Mouse (Mus musculus) stomach, embryonic 16.5 days (tissue): ENCODE data around the gene Acot8. TPM values are rescaled to one million over a fixed set of nuclear protein-coding genes. Genes with fewer than 3 reads are reported as not detected.

Source experiments
- ATAC-seq: fragments of 200-750 bp; cut with Nextera tagmentation; 2 replicates; pipeline ENCODE4 v1.8.0; 2017; ENCODE audit warnings: moderate number of reproducible peaks, moderate TSS enrichment; ENCODE audit not compliant: insufficient read depth, low FRiP score
- H3K27ac ChIP-seq: fragments of 300-500 bp; sonication (generic); 2 replicates; pipeline ENCODE4 v1.5.1; 2014; ENCODE audit warnings: low read length
- H3K27me3 ChIP-seq: fragments of 300-500 bp; sonication (generic); 2 replicates; pipeline ENCODE4 v1.6.1; 2014; ENCODE audit warnings: low read length, control low read depth, mixed read lengths; ENCODE audit not compliant: control insufficient read depth, insufficient read depth
- H3K36me3 ChIP-seq: fragments of 300-500 bp; sonication (generic); 2 replicates; pipeline ENCODE4 v1.6.1; 2014; ENCODE audit warnings: low read length; ENCODE audit not compliant: control insufficient read depth, insufficient read depth
- H3K4me1 ChIP-seq: fragments of 300-500 bp; sonication (generic); 2 replicates; pipeline ENCODE4 v1.6.1; 2014; ENCODE audit warnings: low read length, control low read depth, mixed read lengths; ENCODE audit not compliant: control insufficient read depth, insufficient read depth
- H3K4me2 ChIP-seq: fragments of 300-500 bp; sonication (generic); 2 replicates; pipeline ENCODE4 v1.6.1; 2014; ENCODE audit warnings: low read depth, low read length, mixed read lengths
- H3K4me3 ChIP-seq: fragments of 300-500 bp; sonication (generic); replicated peaks from 2 replicates; pipeline ENCODE4 v1.5.1; 2014; ENCODE audit warnings: mild to moderate bottlenecking, low read length
- H3K9ac ChIP-seq: fragments of 300-500 bp; sonication (generic); 2 replicates; pipeline ENCODE4 v1.6.1; 2014; ENCODE audit warnings: low read length
- H3K9me3 ChIP-seq: fragments of 300-500 bp; sonication (generic); replicated peaks from 2 replicates; pipeline ENCODE4 v1.6.1; 2016; ENCODE audit warnings: low read length, control low read depth; ENCODE audit not compliant: control insufficient read depth
- WGBS: fragments of 180-500 bp; shearing (Covaris S2); extraction: QIAGEN DNeasy Blood & Tissue Kit; methylation state at CpG from one replicate; pipeline ENCODE4 v1.1.7; 2014; 5-methylcytosine and 5-hydroxymethylcytosine counted together
- polyA plus RNA-seq: library from polyadenylated mRNA; unstranded; fragments of >200 nt; fragmentation: Nextera tagmentation; extraction: Ambion mirVana; gene quantifications from 2 replicates; pipeline ENCODE4 v1.2.1, GENCODE M21; 2015

Gene Acot8
- polyA plus RNA-seq, 1 experiment from 2014 or later: 23.8 TPM

GRCm38 (mm10) chr2:164817703-164818102 is 13.0 kb upstream of the Acot8 start:
- no peaks in the 10 kb centered on the region for H3K27me3 ChIP-seq
- H3K4me2 ChIP-seq: no peak overlapping the region
- H3K9me3 ChIP-seq: no peaks in the 10 kb centered on the region
- H3K4me3 ChIP-seq: no peak overlapping the region
- H3K4me1 ChIP-seq: 0 out of 2 replicates have a peak, but pooled peaks cover 11% of the 10 kb centered on the region
- 43% methylated on average over 5 of the region's 5 CpGs for WGBS
- no peak for ATAC-seq
- H3K36me3 ChIP-seq: no peaks in the 10 kb centered on the region
- no peak overlapping the region for H3K9ac ChIP-seq
- H3K27ac ChIP-seq: peak overlapping the region; percentile 7; the same call in 1 of the 2 replicates

- no peak for ATAC-seq
- peak overlapping the region; percentile 7; the same call in 1 of the 2 replicates for H3K27ac ChIP-seq
- H3K27me3 ChIP-seq: no peaks in the 10 kb centered on the region
- no peak overlapping the region for H3K9ac ChIP-seq
- 0 out of 2 replicates have a peak, but pooled peaks cover 9% of the 10 kb centered on the region for H3K4me1 ChIP-seq
- no peak overlapping the region for H3K4me3 ChIP-seq
- no peaks in the 10 kb centered on the region for H3K9me3 ChIP-seq
- no peaks in the 10 kb centered on the region for H3K36me3 ChIP-seq
- no peak overlapping the region for H3K4me2 ChIP-seq
- 73% methylated on average over 6 of the region's 6 CpGs for WGBS
These were observed 12.5 kb upstream of the Acot8 start for GRCm38 (mm10) chr2:164817206-164817605.

DNA sequence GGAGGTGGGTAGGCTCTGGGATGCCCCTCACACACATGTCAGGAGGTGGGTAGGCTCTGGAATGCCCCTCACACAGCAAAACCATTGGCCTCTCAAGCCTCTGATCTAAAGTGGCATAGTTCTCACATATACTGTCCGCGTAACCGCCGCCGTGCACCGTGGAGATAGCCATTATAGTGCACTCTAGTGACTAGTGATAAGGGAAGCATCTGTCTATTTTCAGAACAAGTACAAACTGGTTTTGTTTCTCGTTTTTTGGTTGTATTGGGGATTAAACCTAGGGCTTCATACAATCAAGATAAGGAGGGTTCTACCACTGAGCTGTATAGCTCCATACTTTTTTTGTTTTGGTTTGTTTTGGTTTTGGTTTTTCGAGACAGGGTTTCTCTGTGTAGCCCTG is 11.1 kb upstream of the Acot8 start:
- no peak for ATAC-seq
- H3K4me3 ChIP-seq: no peak overlapping the region
- no peaks in the 10 kb centered on the region for H3K9me3 ChIP-seq
- no peaks in the 10 kb centered on the region for H3K36me3 ChIP-seq
- H3K27ac ChIP-seq: no peak overlapping the region
- H3K4me2 ChIP-seq: no peak overlapping the region
- WGBS: 91% methylated on average over 8 of the region's 8 CpGs
- H3K9ac ChIP-seq: no peak overlapping the region
- 0 out of 2 replicates have a peak, but pooled peaks cover 7% of the 10 kb centered on the region for H3K4me1 ChIP-seq
- no peaks in the 10 kb centered on the region for H3K27me3 ChIP-seq

GRCm38 (mm10) chr2:164815348-164815747 is 10.7 kb upstream of the Acot8 start:
- no peak for ATAC-seq
- Histone ChIP-seq H3K4me1 (0 out of 2 replicates have a peak, but pooled peaks cover 7% of the 10 kb centered on the region), H3K27ac (no peak overlapping the region), H3K4me2 (no peak overlapping the region), H3K36me3 (no peaks in the 10 kb centered on the region), H3K9ac (no peak overlapping the region), H3K9me3 (no peaks in the 10 kb centered on the region), H3K27me3 (no peaks in the 10 kb centered on the region), H3K4me3 (no peak overlapping the region)
- 80% methylated on average over 5 of the region's 5 CpGs for WGBS

DNA sequence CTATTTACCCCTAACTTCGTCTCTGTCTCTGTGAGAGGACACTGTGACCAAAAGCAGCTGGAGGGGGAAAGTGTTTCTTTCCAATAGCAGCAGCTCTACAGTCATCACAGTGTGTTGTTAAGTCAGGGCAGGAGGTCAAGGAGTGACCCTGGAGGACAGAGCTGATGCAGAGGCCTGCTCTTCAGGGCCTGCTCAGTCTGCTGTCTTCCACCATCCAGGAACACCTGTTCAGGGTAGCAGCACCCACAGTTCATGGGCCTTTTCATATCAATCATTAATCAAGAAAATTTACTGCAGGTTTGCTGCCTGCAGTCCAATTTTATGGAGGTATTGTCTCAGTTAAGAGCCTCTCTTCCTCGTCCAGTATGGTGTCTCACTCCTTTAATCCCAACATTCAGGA is 8.9 kb upstream of the Acot8 start:
- no peak overlapping the region for H3K27ac ChIP-seq
- ATAC-seq: no peak

DNA sequence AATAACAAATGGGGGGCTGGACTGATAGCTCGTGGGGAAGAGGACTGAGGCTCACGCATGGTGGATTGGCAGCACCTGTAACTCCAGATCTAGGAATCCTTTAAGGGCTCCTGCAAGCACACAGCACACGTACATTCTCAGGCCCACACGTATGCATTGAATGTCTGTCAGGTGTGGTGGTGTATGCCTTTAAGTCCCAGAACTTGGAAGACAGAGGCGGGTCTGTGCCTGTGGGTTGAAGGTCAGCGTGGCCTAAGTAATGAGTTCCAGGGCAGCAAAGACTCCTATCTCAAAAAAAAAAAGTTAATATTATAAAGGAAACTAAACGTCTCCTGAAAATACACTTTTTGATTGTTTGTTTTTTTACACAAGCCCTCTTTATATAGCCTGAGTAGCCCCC is 1.9 kb upstream of the Acot8 start:
- Histone ChIP-seq H3K4me2 (peak overlapping the region; percentile 74; the same call in 1 of the 2 replicates), H3K4me1 (peaks cover 16% of the 10 kb centered on the region), H3K27me3 (no peaks in the 10 kb centered on the region), H3K27ac (peak overlapping the region; percentile 4; the same call in 1 of the 2 replicates), H3K4me3 (no peak overlapping the region), H3K9me3 (no peaks in the 10 kb centered on the region), H3K9ac (no peak overlapping the region), H3K36me3 (0 out of 2 replicates have a peak, but pooled peaks cover 4% of the 10 kb centered on the region)
- WGBS: 68% methylated on average over 7 of the region's 7 CpGs
- no peak for ATAC-seq

More for the DNA sequence above, 8.9 kb upstream of the Acot8 start:
- 58% methylated on average over 2 of the region's 2 CpGs for whole genome bisulfite sequencing
- H3K4me3 ChIP-seq: no peak overlapping the region
- no peak overlapping the region for H3K9ac ChIP-seq
- H3K4me1 ChIP-seq: 0 out of 2 replicates have a peak, but pooled peaks cover 7% of the 10 kb centered on the region
- H3K4me2 ChIP-seq: no peak overlapping the region
- no peaks in the 10 kb centered on the region for H3K27me3 ChIP-seq
- H3K36me3 ChIP-seq: 0 out of 2 replicates have a peak, but pooled peaks cover 2% of the 10 kb centered on the region
- no peaks in the 10 kb centered on the region for H3K9me3 ChIP-seq

- ATAC-seq: peak; percentile 24
- under 1% methylated on average over 21 of the region's 21 CpGs for WGBS
These were observed 643 bp upstream of the Acot8 start for GRCm38 (mm10) chr2:164805332-164805718.

GRCm38 (mm10) chr2:164803921-164804313 is 765 bp downstream of the Acot8 start:
- no peak for ATAC-seq
- peak overlapping the region; percentile 94 for H3K9ac ChIP-seq
- WGBS: 40% methylated on average over 1 of the region's 1 CpGs
- peaks cover 16% of the 10 kb centered on the region for H3K4me1 ChIP-seq
- peak overlapping the region; percentile 96 for H3K4me3 ChIP-seq
- peak overlapping the region; percentile 76 for H3K4me2 ChIP-seq
- H3K36me3 ChIP-seq: 0 out of 2 replicates have a peak, but pooled peaks cover 4% of the 10 kb centered on the region
- no peaks in the 10 kb centered on the region for H3K9me3 ChIP-seq
- H3K27me3 ChIP-seq: no peaks in the 10 kb centered on the region
- no peak overlapping the region; the same call in 1 of the 2 replicates for H3K27ac ChIP-seq

More at GRCm38 (mm10) chr2:164805332-164805718, 643 bp upstream of the Acot8 start:
- Histone ChIP-seq H3K4me1 (peaks cover 16% of the 10 kb centered on the region), H3K27me3 (no peaks in the 10 kb centered on the region), H3K27ac (peak overlapping the region; percentile 89), H3K4me3 (peak overlapping the region; percentile 96), H3K9me3 (no peaks in the 10 kb centered on the region), H3K36me3 (0 out of 2 replicates have a peak, but pooled peaks cover 4% of the 10 kb centered on the region), H3K9ac (peak overlapping the region; percentile 80), H3K4me2 (peak overlapping the region; percentile 74)

- 86% methylated on average over 16 of the region's 16 CpGs for WGBS
- Histone ChIP-seq H3K4me1 (peaks cover 16% of the 10 kb centered on the region), H3K27me3 (no peaks in the 10 kb centered on the region), H3K9ac (peak overlapping the region; percentile 94), H3K27ac (peak overlapping the region; percentile 6; the same call in 1 of the 2 replicates), H3K36me3 (no peaks in the 10 kb centered on the region), H3K4me3 (peak overlapping the region; percentile 96), H3K9me3 (no peaks in the 10 kb centered on the region), H3K4me2 (peak overlapping the region; percentile 76)
- ATAC-seq: no peak
These were observed 1.3 kb downstream of the Acot8 start for GRCm38 (mm10) chr2:164803201-164803920.
